Mouse (Mus musculus): ENCODE results near the gene Orc1.

Gene Orc1

GRCm38 (mm10) chr4:108601870-108602269 lies 22.6 kb downstream of the Orc1 start:
- Histone ChIP-seq H3K27me3 (ENCODE audit: insufficient read depth, low read length) (no peaks in the 10 kb centered on the region), H3K4me1 (replicated peaks; ENCODE audit: low read depth, low read length) (peaks cover 8% of the 10 kb centered on the region; the same call in 1 of the 2 replicates), H3K4me3 (replicated peaks; ENCODE audit: low read length) (no peak overlapping the region), H3K36me3 (ENCODE audit: insufficient read depth, low read length) (peaks cover 96% of the 10 kb centered on the region), H3K9me3 (ENCODE audit: low read length) (no peaks in the 10 kb centered on the region)
- TF ChIP-seq POU5F1 (IDR thresholded peaks at IDR 0.05; ENCODE audit: borderline replicate concordance, low read length): no peak
- TF ChIP-seq CTCF (conservative IDR thresholded peaks at IDR 0.05; ENCODE audit: low read length): no peak
- no peak for TF ChIP-seq NANOG (IDR thresholded peaks at IDR 0.05; ENCODE audit: borderline replicate concordance, low read length)

- TF ChIP-seq POU5F1 (IDR thresholded peaks at IDR 0.05; ENCODE audit: borderline replicate concordance, low read length) (no peak), NANOG (IDR thresholded peaks at IDR 0.05; ENCODE audit: borderline replicate concordance, low read length) (no peak), CTCF (conservative IDR thresholded peaks at IDR 0.05; ENCODE audit: low read length) (no peak)
- H3K4me3 ChIP-seq (replicated peaks; ENCODE audit: low read length): no peak overlapping the region
- no peaks in the 10 kb centered on the region for H3K4me1 ChIP-seq (replicated peaks; ENCODE audit: low read depth, low read length)
- peaks cover 94% of the 10 kb centered on the region for H3K36me3 ChIP-seq (ENCODE audit: insufficient read depth, low read length)
- H3K27me3 ChIP-seq (ENCODE audit: insufficient read depth, low read length): no peaks in the 10 kb centered on the region
- H3K9me3 ChIP-seq (ENCODE audit: low read length): no peaks in the 10 kb centered on the region
These were observed 29.4 kb downstream of the Orc1 start for GRCm38 (mm10) chr4:108608651-108609050.

GRCm38 (mm10) chr4:108610935-108611334 lies 31.7 kb downstream of the Orc1 start:
- no peak for TF ChIP-seq POU5F1 (IDR thresholded peaks at IDR 0.05; ENCODE audit: borderline replicate concordance, low read length)
- TF ChIP-seq CTCF (conservative IDR thresholded peaks at IDR 0.05; ENCODE audit: low read length): no peak
- TF ChIP-seq NANOG (IDR thresholded peaks at IDR 0.05; ENCODE audit: borderline replicate concordance, low read length): no peak
- no peaks in the 10 kb centered on the region for H3K4me1 ChIP-seq (replicated peaks; ENCODE audit: low read depth, low read length)
- H3K9me3 ChIP-seq (ENCODE audit: low read length): no peaks in the 10 kb centered on the region
- H3K4me3 ChIP-seq (replicated peaks; ENCODE audit: low read length): no peak overlapping the region
- H3K36me3 ChIP-seq (ENCODE audit: insufficient read depth, low read length): peaks cover 94% of the 10 kb centered on the region
- no peaks in the 10 kb centered on the region for H3K27me3 ChIP-seq (ENCODE audit: insufficient read depth, low read length)

GRCm38 (mm10) chr4:108618586-108618985 lies 39.4 kb downstream of the Orc1 start:
- Histone ChIP-seq H3K4me1 (replicated peaks; ENCODE audit: low read depth, low read length) (peaks cover 30% of the 10 kb centered on the region), H3K4me3 (replicated peaks; ENCODE audit: low read length) (peak overlapping the region; percentile 95), H3K9me3 (ENCODE audit: low read length) (no peaks in the 10 kb centered on the region), H3K36me3 (ENCODE audit: insufficient read depth, low read length) (peaks cover 60% of the 10 kb centered on the region), H3K27me3 (ENCODE audit: insufficient read depth, low read length) (no peaks in the 10 kb centered on the region)
- no peak for TF ChIP-seq CTCF (conservative IDR thresholded peaks at IDR 0.05; ENCODE audit: low read length)
- 0 out of 2 replicates have a peak, but pooled peaks have one; percentile 21 for TF ChIP-seq NANOG (IDR thresholded peaks at IDR 0.05; ENCODE audit: borderline replicate concordance, low read length)

GRCm38 (mm10) chr4:108619165-108619564 lies 39.9 kb downstream of the Orc1 start:
- Histone ChIP-seq H3K27me3 (ENCODE audit: insufficient read depth, low read length) (no peaks in the 10 kb centered on the region), H3K9me3 (ENCODE audit: low read length) (no peaks in the 10 kb centered on the region), H3K4me3 (replicated peaks; ENCODE audit: low read length) (peak overlapping the region; percentile 95), H3K36me3 (ENCODE audit: insufficient read depth, low read length) (peaks cover 60% of the 10 kb centered on the region), H3K4me1 (replicated peaks; ENCODE audit: low read depth, low read length) (peaks cover 30% of the 10 kb centered on the region)
- TF ChIP-seq POU5F1 (IDR thresholded peaks at IDR 0.05; ENCODE audit: borderline replicate concordance, low read length) (no peak), CTCF (conservative IDR thresholded peaks at IDR 0.05; ENCODE audit: low read length) (no peak)

GRCm38 (mm10) chr4:108619587-108620341 lies 40.5 kb downstream of the Orc1 start, which contains the start of gene Cc2d1b:
Gene Cc2d1b (plus strand): TSS chr4:108619940.
- TF ChIP-seq POU5F1 (IDR thresholded peaks at IDR 0.05; ENCODE audit: borderline replicate concordance, low read length) (no peak), NANOG (IDR thresholded peaks at IDR 0.05; ENCODE audit: borderline replicate concordance, low read length) (no peak), CTCF (conservative IDR thresholded peaks at IDR 0.05; ENCODE audit: low read length) (no peak)
- Histone ChIP-seq H3K36me3 (ENCODE audit: insufficient read depth, low read length) (peaks cover 60% of the 10 kb centered on the region), H3K4me1 (replicated peaks; ENCODE audit: low read depth, low read length) (peaks cover 30% of the 10 kb centered on the region), H3K4me3 (replicated peaks; ENCODE audit: low read length) (peak within 1 kb of the TSS; percentile 95), H3K27me3 (ENCODE audit: insufficient read depth, low read length) (no peaks in the 10 kb centered on the region), H3K9me3 (ENCODE audit: low read length) (no peaks in the 10 kb centered on the region)

GRCm38 (mm10) chr4:108620536-108620935 lies 41.3 kb downstream of the Orc1 start:
- TF ChIP-seq CTCF (conservative IDR thresholded peaks at IDR 0.05; ENCODE audit: low read length) (no peak), POU5F1 (IDR thresholded peaks at IDR 0.05; ENCODE audit: borderline replicate concordance, low read length) (no peak), NANOG (IDR thresholded peaks at IDR 0.05; ENCODE audit: borderline replicate concordance, low read length) (no peak)
- Histone ChIP-seq H3K9me3 (ENCODE audit: low read length) (no peaks in the 10 kb centered on the region), H3K4me3 (replicated peaks; ENCODE audit: low read length) (peak overlapping the region; percentile 95), H3K4me1 (replicated peaks; ENCODE audit: low read depth, low read length) (peaks cover 30% of the 10 kb centered on the region), H3K36me3 (ENCODE audit: insufficient read depth, low read length) (peaks cover 60% of the 10 kb centered on the region), H3K27me3 (ENCODE audit: insufficient read depth, low read length) (no peaks in the 10 kb centered on the region)

- Histone ChIP-seq H3K27me3 (ENCODE audit: insufficient read depth, low read length) (no peaks in the 10 kb centered on the region), H3K4me3 (replicated peaks; ENCODE audit: low read length) (0 out of 2 replicates have a peak overlapping the region, but pooled peaks have one; percentile 95), H3K9me3 (ENCODE audit: low read length) (no peaks in the 10 kb centered on the region), H3K4me1 (replicated peaks; ENCODE audit: low read depth, low read length) (peaks cover 30% of the 10 kb centered on the region), H3K36me3 (ENCODE audit: insufficient read depth, low read length) (peaks cover 60% of the 10 kb centered on the region)
- TF ChIP-seq NANOG (IDR thresholded peaks at IDR 0.05; ENCODE audit: borderline replicate concordance, low read length): no peak
- TF ChIP-seq CTCF (conservative IDR thresholded peaks at IDR 0.05; ENCODE audit: low read length): peak; percentile 91
These were observed 42.3 kb downstream of the Orc1 start for GRCm38 (mm10) chr4:108621504-108621903.

GRCm38 (mm10) chr4:108627066-108627465 lies 47.8 kb downstream of the Orc1 start:
- peaks cover 100% of the 10 kb centered on the region for H3K36me3 ChIP-seq (ENCODE audit: insufficient read depth, low read length)
- no peak overlapping the region for H3K4me3 ChIP-seq (replicated peaks; ENCODE audit: low read length)
- no peaks in the 10 kb centered on the region for H3K9me3 ChIP-seq (ENCODE audit: low read length)
- TF ChIP-seq POU5F1 (IDR thresholded peaks at IDR 0.05; ENCODE audit: borderline replicate concordance, low read length) (no peak), CTCF (conservative IDR thresholded peaks at IDR 0.05; ENCODE audit: low read length) (no peak), NANOG (IDR thresholded peaks at IDR 0.05; ENCODE audit: borderline replicate concordance, low read length) (no peak)
- no peaks in the 10 kb centered on the region for H3K27me3 ChIP-seq (ENCODE audit: insufficient read depth, low read length)
- peaks cover 12% of the 10 kb centered on the region for H3K4me1 ChIP-seq (replicated peaks; ENCODE audit: low read depth, low read length)
